Mouse (Mus musculus) C2C12 (cell line): ENCODE data around the gene Lrrtm3.

ENCODE experiments used
- FOSL1 ChIP-seq: IDR thresholded peaks from one replicate; pipeline ENCODE4 v1.8.0; 2011; ENCODE audit warnings: mild to moderate bottlenecking, low read length; ENCODE audit not compliant: poor library complexity, insufficient read depth, severe bottlenecking
- MAX ChIP-seq: IDR thresholded peaks from one replicate; pipeline ENCODE4 v1.6.1; 2011; ENCODE audit warnings: mild to moderate bottlenecking, control low read depth

- TF ChIP-seq FOSL1 (no peak), MAX (no peak)
Measured at GRCm38 (mm10) chr10:63927334-63927733, 162.7 kb downstream of the Lrrtm3 start, which contains the start of gene Gm10118.
